Mouse (Mus musculus) adrenal gland (tissue): ENCODE data around the gene Rtkn.

ENCODE experiments used
- intact Hi-C: fragments of 180-260 bp; cut with DNase I; formaldehyde crosslinking; loops from one replicate; pipeline ENCODE4 v1.15.1; 2025
- microRNA-seq, 2 experiments: library from miRNA; unstranded; fragments of <30 nt; microRNA quantifications; one replicate each; pipeline ENCODE4; 2019

Rtkn gene

GRCm38 (mm10) chr6:83169872-83170271 lies 34.6 kb downstream of the Rtkn start:
- intact Hi-C loops = loop anchor here (5.0 kb wide), 1 partner anchor 32 kb away; no protein-coding TSS in a partner anchor

GRCm38 (mm10) chr6:83171063-83171462 lies 35.8 kb downstream of the Rtkn start:
- intact Hi-C loops = no loop called here

DNA sequence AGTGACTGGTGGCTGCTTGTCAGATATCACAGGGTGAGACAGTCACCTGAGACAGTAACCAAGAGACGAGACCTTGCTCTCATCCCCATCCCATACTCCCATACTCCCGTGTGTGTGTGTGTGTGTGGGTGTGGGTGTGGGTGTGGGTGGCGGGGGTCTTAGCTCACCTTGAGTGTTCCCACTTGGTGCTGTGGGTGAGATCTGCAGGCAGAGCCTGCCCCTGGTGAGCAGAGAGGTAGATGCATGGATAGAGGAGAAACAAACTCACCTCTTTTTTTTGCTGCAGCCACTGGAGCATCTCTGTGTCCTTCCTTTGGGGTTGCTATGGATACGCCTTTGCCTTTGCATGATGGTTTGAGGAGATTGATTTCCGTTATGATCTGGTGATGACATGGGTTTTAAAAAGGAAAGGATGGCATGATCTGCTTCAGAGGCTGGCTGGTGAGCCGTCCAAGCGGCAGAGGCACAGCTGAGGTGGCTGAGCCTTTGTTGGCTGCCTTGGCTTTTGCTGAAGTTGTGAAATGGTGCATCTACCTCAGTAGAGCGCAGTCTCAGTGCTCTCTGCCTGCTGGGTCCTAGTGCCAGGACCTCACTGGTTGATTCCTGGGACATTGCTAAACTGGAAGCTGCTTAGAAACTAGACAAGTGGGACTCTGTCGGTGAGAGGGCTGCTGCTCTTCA lies 37.1 kb downstream of the Rtkn start:
- intact Hi-C loops = no loop called here

DNA sequence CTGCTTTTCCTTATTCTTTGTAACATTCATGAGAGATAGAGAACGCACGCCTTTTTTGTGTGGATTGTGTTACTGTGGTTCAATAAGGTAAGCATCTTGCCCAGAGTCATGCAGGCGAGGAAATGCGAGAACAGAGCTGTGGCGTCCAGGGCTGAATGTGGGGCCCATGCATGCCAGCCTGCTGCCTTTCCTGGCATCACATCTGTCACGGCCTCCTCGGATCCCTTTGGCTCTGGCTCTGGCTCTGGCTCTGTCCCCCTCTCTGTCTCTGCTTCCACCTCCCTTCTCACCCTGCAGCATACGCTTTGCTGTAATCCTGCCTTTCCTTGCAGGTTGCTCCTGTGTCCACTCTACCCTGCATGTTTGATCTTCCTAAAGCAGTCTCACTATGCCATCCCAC lies 40.7 kb downstream of the Rtkn start:
- intact Hi-C loops = no loop called here

DNA sequence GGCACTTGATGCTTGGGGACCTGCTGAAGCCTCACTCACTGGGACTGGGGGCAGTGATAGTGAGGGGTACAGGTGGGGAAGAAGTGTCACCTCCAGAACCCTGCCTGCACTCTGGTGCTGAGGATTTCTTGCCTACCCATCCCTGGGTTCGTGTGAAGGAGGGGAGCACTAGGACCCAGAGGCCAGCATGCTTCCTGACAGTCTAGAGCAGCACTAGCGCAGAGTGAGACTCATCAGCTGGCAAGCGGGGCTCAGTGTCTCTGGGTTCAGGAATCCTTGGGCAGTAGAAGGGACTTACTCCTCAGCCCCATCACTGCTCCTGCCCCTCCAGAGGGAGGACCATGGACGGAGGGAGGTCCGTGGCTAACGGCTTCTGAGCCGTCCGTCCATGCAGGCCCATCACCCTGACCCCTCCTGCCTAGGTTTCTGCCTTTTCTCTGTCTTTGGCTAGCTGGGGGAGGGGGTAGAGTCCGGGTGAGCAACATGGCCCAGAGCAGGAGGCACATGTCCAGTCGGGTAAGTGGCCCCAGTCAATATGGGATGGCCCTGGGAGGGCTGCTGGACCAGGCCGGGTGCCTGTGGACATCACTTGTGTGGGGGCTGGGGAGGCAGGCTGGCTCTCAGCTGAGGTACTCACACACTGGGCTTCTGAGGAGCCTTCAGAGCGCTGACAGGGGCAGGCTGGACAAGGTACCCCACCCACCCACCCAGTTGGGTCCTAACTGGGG lies 44.3 kb downstream of the Rtkn start:
- intact Hi-C loops = no loop called here

- intact Hi-C loops = no loop called here
Observed at GRCm38 (mm10) chr6:83180605-83181004, 45.3 kb downstream of the Rtkn start.

GRCm38 (mm10) chr6:83184858-83185435 lies 49.7 kb downstream of the Rtkn start:
- intact Hi-C loops = no loop called here

GRCm38 (mm10) chr6:83185895-83186861 lies 50.9 kb downstream of the Rtkn start:
- intact Hi-C loops = no loop called here

DNA sequence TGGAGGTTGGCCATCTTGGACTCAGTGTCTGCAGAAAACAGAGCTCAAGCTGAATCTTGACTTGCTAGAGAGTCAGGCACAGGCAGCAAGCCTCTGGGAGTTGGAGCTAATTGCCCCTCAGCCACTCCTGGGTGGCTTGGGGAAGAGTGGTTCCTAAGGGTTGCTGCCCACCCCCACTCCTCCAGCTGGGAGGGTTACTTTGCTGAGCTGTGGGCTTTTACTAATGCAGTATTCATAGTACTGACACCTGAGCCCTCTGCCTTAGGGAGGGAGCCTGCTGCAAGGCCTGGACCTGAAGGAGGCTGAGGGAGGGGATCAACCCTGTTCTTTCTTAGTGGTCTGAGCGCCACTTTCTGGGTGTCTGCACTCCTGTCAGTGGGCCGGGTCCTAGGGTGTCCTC lies 51.7 kb downstream of the Rtkn start:
- intact Hi-C loops = no loop called here

- intact Hi-C loops = no loop called here
Observed at GRCm38 (mm10) chr6:83193571-83193970, 58.3 kb downstream of the Rtkn start.

DNA sequence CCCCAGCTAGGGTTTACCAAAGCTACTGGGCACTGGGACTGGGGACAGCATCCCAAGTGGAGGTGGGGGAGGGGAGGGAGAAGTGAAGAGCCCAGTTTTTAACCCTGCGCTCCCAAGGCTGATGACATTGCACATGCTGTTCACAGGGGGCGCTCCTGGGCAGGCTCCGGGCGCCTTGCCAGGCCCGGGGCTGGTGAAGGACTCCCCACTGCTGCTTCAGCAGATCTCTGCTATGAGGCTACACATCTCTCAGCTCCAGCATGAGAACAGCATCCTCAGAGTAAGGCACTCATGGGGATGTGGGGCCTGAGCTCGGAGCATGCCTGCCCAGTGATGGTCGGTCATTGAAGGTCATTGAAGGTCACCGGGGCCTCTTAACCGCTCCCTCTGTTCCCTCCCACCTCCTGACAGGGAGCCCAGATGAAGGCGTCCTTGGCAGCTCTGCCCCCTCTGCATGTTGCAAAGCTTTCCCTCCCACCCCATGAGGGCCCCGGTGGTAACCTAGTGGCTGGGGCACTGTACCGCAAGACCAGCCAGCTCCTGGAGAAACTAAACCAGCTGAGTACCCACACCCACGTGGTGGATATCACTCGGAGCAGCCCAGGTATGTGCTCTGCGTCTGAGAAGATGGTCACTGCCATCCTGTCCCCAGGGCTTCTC lies 62.2 kb downstream of the Rtkn start:
- intact Hi-C loops = no loop called here

Small RNA genes within 50 kb of the gene (microRNA-seq; reads per million reads assigned to microRNA genes)
- 0 reads per million in 2 experiments for gene Mir3470a
